Mouse (Mus musculus): ENCODE measurements around the gene Prdm9. TPM values are rescaled to one million over a fixed set of nuclear protein-coding genes. Genes with fewer than 3 reads are reported as not detected.

Prdm9 gene
- total RNA-seq, 2 experiments from 2014 or later = 2.9 TPM

DNA sequence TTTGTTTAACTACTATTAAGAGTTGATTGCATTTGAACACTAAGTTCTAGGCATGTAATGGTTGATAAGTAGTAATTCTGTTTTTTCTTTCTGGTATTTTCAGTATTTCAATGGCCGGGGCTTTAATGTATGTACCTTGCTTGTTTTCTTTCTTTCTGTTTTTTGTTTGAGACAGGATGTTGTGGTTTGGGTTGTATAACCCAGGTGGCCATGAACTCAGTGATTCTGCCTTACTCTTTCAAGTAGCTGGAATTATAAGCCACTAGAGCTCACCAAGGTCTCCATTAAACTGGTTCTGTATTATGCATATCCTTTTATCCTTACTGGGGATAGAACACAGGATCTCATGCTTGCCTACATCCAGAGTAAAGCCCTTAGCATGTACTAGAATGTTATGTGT lies 45.4 kb downstream of the Prdm9 start:
- Histone ChIP-seq H3K27ac (no peak overlapping the region), H3K4me3 (no peak overlapping the region)
- TF ChIP-seq CTCF (IDR thresholded peaks at IDR 0.05) = no peak
- DNase-seq = no peak
- intact Hi-C loops (cut with DNase I) = no loop called here

DNA sequence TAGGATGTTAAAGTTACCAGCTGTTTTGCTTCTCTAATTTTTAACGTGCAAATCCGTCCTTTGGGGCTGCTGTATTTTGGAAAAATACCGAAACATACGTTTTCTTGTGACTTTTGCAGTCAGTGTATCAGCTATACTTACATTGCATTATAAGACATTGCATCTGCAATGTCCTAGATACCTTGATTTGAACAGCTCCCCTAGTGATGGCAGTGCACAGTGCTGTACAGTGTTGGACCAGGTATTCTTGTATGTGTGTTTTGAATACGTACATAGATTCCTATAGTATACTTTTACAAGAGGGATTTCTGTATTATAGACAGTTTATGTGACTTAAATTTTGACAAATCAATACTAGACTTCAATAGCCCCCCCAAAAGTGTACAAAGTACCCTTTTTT lies 46.0 kb downstream of the Prdm9 start:
- DNase-seq = no peak
- TF ChIP-seq CTCF (IDR thresholded peaks at IDR 0.05) = no peak
- Histone ChIP-seq H3K4me3 (no peak overlapping the region), H3K27ac (no peak overlapping the region)
- intact Hi-C loops (cut with DNase I) = no loop called here

DNA sequence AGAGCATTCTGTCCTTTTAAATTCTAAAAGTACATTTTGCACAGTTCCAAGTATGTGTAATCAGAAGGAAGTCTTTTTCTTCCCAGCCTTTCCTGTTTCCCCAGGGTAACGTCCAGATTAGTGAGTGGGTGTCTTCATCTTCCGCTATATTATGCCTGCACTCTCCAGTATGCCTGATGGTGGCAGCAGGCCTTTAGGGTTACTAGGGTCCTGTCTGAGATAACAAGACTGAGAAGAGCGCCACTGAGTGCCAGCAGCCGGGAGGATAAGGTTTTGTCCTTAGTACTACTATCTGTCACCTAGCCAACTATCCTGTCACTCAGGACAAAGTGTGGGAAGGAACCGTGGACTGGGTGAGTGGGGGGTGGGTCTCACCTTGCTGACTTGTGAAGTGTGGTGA lies 46.4 kb downstream of the Prdm9 start:
- TF ChIP-seq CTCF (IDR thresholded peaks at IDR 0.05) = no peak
- intact Hi-C loops (cut with DNase I) = no loop called here
- Histone ChIP-seq H3K4me3 (no peak overlapping the region), H3K27ac (no peak overlapping the region)
- DNase-seq = no peak

DNA sequence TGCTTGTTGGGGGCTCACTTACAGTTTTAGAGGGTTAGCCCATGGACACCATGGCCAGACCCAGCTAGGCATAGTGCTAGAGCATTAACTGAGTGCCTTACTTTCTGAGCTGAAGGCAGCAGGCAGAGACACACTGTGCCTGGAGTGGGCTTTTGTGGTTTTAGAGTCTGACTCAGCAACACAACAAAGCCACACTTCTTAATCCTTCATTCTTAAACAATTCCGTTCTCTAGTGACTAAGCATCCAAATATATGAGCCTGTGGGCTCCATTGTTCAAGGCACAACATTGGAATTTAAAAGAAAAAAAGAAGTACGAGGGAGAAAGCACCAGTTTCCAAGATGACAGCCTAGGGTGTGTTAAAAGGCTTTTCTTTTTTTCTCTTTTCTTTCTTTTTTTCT lies 53.5 kb downstream of the Prdm9 start:
- TF ChIP-seq CTCF (IDR thresholded peaks at IDR 0.05) = no peak
- H3K4me3 ChIP-seq = no peak overlapping the region
- H3K27ac ChIP-seq = no peak overlapping the region
- no peak for DNase-seq
- intact Hi-C loops (cut with DNase I) = no loop called here

DNA sequence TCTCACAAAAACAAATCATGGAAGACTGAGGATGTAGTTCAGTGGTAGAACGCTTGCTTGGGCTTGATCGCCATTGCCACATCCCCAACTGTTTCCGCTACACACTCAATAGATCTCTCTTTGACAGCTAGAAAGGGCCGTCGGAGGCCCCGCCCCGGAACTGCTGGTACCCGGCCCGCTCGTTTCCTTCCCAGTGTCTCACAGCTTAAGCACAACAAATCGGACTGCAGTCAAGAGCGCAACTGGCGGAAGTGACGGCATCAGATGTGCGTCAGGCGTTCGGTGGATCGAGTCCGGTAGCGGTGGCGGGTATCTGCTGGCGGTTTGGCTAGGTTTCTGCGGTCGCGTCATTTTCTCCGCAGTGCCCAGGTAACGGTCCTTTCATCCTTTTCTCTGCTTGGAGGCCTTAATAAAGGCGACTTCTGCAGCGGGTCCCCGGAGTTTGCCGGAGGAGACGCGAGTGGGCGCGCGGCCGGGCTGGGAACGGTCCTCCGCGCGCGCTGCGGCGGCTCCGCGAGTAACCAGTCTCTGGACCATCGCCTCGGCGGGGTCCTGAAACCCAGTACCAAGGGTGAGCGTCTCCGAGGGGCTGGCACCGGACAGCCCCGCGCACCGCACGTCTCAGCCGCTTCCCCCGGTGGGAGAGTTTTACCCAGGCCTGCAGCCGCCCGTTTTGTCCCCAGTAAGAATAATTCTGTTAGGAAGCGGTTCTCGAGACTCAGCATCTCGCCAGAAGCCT lies 64.3 kb downstream of the Prdm9 start, which contains the start of the genes Psmb1 and Tbp:
TSS of gene Psmb1 (minus strand) at position 96 of the 739 bp plus-strand sequence.
TSS of gene Tbp (plus strand) at position 233 of the 739 bp plus-strand sequence.
- intact Hi-C loops (cut with DNase I) = no loop called here
- H3K4me3 ChIP-seq = peak within 1 kb of the TSS; percentile 77
- no peak for TF ChIP-seq CTCF (IDR thresholded peaks at IDR 0.05)
- H3K27ac ChIP-seq = peak within 1 kb of the TSS; percentile 98
- DNase-seq = peak; percentile 99

DNA sequence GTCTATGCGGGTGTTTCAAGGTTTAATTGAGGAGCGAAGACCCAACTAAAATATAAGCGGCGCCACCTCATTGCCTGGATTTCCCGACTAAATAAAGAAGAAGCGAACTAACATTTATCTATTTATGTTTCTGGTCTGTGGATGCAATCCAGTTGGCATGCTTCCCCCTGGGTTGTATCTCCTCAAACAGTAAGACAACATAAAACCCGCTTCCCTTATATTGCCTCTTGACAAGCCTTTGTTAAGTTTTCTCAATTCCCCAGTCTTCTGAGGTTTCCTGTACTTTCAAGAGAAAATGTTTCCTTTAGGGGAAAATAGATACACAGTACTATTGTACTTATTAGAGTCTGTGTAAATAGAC lies 65.4 kb downstream of the Prdm9 start:
- intact Hi-C loops (cut with DNase I) = no loop called here
- peak overlapping the region; percentile 77 for H3K4me3 ChIP-seq
- peak; percentile 28 for DNase-seq
- peak overlapping the region; percentile 98 for H3K27ac ChIP-seq
- no peak for TF ChIP-seq CTCF (IDR thresholded peaks at IDR 0.05)

DNA sequence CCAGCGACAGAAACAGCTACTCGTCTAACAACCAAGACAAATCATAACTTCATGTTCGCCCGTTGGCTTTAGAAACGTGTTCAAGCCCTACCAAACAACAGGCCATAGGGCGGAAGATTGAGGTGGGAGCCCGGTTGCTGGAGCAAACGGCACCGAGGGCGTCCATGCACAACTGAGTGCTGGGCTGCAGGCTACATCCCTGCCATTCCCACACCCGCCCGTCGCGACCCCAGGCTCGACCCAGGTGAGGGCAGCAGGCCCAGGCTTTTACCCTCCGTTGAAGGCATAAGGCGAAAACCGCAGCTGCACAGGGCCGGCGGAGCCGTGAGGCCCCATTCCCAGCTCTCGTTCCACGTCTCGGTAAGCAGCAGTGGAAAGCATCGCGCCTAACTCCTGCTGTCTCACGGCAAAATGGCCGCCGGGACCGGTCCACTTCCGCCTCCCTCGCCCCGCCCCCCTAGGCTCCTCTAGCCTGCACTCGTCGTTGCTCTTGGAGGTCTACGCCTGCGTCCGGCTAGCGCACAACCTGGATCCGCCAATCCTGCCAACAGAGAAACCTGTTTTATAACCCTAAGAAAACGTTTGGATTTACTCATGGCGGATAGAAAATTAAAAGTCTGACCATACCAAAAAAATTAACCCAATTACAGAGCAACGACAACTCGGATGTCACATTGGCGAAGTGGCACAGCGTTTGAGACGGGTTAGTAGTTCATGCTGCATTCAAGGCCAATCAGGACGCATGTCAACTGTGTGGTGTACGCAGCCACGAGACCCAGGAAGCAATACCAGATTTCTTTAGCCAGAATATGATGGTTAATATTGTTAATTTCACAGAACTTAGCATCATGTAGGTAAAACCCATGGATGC lies 66.0 kb downstream of the Prdm9 start:
- peak; percentile 96 for DNase-seq
- intact Hi-C loops (cut with DNase I) = no loop called here
- peak overlapping the region; percentile 77 for H3K4me3 ChIP-seq
- no peak for TF ChIP-seq CTCF (IDR thresholded peaks at IDR 0.05)
- peak overlapping the region; percentile 98 for H3K27ac ChIP-seq

Other genes starting within 250 kb of the Prdm9 start
- gene Dll1, start 187.5 kb downstream of the Prdm9 start, total RNA-seq (2021) = 1 to 10 TPM; 3.0 to 4.1 TPM
- 10 to 100 TPM; 10.9 to 12.8 TPM for gene Fam120b, start 168.2 kb downstream of the Prdm9 start, total RNA-seq (2021)
- 100 to 1,000 TPM; 106 to 111 TPM for gene Psmb1, start 64.6 kb downstream of the Prdm9 start, total RNA-seq (2021)
- 1 to 10 TPM; 7.8 to 9.1 TPM for gene Tbp, start 64.5 kb downstream of the Prdm9 start, total RNA-seq (2021)
- gene Pdcd2, start 37.1 kb downstream of the Prdm9 start, total RNA-seq (2021) = 10 to 100 TPM; 19.5 to 20.5 TPM
- gene Chd1, start 140.6 kb upstream of the Prdm9 start, total RNA-seq (2021) = 10 to 100 TPM; 13.6 to 16.4 TPM

Measured in gastrocnemius, adult 2 months (tissue).